Mouse (Mus musculus) gastrocnemius, postnatal 4 days (tissue): ENCODE measurements around the gene Scn1b. TPM values are rescaled to one million over a fixed set of nuclear protein-coding genes. Genes with fewer than 3 reads are reported as not detected.

ENCODE experiments used
- DNase-seq, 2 experiments: peaks; one replicate each; pipeline ENCODE4 v3.0.0; 2021 to 2022; ENCODE audit warnings: low spot score in 2 of 2, mixed read lengths in 2 of 2
- total RNA-seq, 2 experiments: library from RNA; stranded (reverse); gene quantifications; 2 replicates each; pipeline ENCODE4 v1.2.3; 2021

Scn1b gene
- total RNA-seq, 2 experiments from 2014 or later: 90.6 to 98.1 TPM

DNA sequence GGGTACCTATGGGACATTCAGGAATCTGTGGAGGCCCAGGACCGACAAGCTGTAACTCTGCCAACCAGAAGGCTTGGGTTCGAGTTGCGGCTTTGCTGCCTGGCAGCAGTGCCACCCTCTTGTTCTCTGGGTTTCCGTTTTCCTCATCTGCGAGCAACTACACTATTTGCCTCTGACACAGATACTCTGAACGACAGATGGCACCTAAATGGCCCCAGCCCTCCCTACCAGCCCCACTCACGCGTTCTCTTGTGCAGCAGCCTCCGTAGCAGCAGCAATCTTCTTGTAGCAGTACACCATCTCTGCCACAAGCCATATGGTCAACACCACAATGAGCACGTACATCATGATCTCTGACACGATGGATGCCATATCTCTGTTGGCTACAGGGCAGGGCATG is 9.3 kb downstream of the Scn1b start:
- no peak for DNase-seq

DNA sequence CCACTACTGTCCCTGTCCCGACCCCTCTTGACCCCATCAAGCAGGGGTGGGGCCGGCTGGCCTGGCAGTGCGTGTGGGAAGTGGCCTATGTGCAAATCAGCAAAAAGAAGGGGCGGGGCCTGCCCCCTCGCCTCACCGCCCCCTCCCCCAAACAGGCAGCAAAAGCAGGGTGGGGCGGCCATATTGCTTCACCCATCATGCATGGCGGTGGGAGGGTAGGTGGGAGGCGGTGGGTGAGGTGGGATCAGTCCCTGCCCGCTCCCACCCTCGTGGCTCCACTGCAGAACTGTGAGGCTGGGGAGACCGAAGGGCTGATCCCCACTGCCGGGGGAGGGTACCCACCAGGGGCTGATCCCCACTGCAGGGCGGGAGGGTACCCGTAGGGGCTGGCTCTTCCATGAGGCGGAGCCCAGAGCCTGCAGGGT is 10.1 kb downstream of the Scn1b start:
- DNase-seq: no peak

DNA sequence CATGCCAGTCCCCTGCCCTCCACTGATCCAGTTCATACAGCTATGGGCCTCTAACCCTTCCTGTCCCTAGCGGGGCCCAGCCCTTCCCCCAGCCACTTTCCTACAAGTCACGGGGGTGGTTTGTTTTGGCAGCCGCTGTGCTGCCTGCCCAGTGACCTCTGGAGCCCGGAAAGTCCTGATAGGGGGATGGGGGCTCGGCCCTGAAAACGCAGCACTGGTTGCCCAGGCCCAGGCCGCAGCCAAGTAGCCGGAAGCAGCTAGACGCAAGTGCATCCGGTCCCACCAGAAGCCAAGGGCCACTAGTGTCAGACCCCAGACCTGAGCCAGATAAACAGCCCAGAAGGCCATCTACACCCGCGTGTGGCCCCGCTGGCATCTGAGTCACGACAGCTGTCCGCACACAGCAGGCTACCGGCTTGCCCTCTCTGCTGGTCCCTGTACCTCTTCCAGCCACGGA is 11.2 kb downstream of the Scn1b start:
- peak in 1 of 2 experiments; percentile 41 for DNase-seq

DNA sequence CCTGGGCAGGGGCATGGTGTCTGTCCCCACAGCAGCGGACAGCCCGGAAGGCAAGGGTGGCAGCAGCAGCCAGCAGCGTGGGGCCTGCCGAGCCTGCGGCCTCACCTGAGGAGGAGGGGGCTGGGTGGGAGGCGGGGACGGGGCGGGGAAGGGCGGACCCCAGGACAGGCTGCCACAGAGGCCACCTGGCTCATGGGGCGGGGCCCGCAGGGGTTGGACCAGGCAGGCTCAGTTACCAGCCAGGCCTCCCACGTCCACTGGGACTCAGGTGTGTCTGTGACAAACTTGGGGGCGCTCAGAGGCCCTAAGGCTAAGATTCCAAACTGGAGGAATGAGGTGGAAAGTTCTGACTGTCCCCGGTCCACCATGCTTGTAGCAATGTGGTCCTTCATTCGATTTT is 11.6 kb downstream of the Scn1b start, which contains the start of gene Hpn:
TSS of gene Hpn (minus strand) at position 109 of the 400 bp plus-strand sequence.
- DNase-seq: no peak

DNA sequence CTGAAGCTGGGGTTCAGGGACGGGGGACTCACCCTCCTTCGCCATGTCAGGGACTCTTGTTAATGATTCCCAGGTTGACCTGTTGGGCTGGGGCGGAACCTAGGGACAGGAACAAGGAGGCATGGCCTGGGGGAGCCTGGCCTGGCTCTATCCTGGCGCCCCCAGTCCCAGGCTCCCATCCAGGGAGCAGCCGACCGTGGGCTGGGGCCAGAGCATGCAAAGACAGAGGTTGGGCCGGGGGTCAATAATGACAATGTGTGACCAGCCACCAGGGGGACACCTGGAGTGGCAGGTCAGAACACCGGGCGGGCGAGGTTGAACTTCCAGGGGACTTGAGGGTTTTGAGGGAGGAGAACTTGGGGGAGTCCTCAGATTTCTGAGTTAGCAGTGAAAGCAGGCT is 12.2 kb downstream of the Scn1b start:
- DNase-seq: no peak

DNA sequence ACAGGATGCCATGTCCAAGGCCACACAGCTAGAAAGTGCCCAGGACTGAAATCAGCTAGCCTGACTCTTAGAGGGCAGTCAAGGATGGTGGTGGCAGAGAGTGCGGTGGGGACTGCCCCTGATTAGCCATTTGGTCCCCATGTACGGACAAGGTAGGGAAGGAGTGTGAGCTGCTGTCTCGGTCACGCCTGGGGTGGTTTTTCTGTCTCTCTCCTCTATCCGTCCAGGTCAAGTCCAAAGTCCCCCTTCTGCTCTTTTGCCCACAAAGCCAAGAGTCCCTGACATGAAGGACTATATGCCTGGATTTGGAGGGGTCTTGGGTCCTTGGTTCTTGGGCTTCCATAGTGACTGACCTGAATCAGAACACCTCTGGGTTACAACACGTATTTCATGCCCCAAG is 13.0 kb downstream of the Scn1b start:
- no peak for DNase-seq

DNA sequence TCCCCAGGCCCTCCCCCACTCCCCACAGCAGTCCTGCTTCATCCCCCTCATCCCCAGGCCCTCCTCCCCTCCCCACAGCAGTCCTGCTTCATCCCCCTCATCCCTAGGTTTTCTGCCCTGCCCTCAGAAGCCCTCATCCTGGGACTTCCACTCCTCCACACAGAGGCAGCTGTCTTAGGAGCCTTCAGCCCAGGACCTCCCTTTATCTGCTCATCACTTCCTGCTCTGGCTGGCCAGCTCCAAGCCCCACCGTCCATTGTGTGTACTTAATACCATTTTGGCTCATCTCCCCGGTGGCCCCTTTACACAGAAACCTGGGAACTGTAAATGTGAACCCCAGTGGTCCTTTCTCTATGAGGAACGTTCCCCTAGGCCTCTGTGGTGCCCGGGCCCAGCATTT is 14.8 kb downstream of the Scn1b start:
- DNase-seq: no peak

DNA sequence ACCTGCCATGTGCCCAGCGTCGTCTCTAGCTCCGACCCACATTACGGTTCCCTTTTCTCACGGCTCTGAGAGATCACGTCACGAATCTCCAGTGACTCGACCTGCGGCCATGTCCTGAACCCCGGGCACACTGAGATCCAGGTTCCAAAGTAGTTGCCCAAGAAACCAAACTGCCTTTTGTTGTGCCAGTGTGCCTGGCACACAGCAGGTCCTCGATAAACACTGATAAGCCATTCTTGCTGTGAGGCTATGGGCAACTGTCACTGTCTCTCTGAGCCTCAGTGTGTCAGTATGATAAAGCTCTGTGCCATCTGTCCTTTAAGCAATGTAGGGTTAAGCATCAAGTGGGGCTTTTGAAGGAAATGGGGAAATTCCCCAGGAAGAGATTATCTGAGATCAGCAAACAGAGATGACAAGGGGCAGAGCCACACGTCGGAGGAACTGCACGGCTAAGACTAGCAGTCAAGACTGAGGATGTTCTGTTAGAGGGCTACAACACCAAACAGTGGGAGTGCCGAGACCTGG is 15.9 kb downstream of the Scn1b start:
- no peak for DNase-seq

DNA sequence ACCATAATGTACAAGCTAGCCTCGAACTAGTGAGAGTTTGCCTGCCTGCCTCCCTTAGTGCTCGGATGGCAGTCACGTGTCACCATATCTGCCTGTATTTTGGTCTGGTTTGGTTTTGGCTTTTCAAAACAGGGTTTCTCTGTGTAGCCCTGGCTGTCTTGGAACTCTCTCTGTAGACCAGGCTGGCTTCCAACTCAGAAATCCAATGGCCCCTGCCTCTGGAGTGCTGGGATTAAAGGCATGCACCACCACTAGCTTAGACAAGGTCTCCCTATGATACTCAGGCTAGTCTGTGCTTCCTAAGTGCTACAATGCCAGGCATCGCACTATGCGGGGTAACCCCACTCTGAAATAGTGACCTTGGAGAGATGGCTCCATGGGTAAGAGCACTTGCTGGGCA is 17.0 kb downstream of the Scn1b start:
- DNase-seq: no peak

DNA sequence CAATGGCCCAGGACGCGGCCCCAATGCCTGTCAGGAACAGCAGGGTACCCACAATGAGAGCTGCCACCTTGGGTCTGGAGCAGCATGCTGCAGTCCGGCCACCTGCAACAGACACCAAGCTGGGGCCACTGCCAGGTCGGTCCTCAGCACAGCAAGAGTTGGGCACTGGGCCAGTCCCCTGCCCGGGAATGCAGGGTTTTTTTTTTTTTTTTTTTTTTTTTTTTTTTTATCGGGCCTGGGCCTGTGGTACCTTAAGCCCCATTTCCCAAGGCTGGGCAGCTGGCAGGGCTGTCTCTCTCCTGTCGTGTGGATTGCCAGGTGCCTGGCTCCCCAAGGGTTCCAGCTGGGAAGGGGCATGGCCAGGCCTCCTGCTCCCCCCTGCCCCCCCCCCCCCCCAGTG is 17.7 kb downstream of the Scn1b start:
- DNase-seq: peak in 1 of 2 experiments; percentile 33

DNA sequence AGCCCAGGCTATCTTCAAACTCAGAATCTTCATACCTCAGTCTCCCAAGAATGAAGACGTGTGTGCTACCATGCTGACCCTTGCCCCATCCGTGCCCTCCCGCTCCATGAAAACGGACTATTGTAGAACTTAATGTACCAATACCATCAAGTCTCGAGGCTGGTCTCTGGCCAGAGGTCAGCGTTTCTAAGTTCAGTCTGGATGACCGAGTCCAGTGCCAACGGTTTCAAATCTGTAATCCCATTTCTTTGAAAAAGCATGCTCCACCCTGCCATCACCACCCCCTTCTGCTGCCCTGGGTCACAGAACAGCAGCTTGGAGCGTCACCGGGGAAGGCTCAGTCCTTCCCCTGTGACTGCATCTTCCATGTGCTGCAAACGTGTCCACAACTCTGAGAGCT is 19.0 kb downstream of the Scn1b start:
- no peak for DNase-seq

DNA sequence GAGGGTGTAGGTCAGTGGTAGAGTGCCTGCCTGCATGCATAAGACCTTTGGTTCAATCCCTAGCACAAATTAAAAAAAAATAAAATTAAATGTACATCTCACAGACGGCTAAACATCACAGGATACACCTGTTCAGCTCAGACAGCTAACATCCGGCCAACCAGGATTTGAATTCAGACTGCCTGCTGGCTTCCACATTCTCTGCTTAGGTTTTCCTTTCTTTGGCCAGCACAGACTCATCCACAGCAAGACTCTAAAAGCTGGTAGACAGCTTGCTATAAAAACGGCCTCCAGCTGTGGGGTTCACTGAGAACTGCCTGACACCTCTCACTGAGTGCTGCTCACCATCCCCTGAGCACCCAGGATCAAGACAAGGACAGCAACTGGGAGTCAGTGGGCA is 20.6 kb downstream of the Scn1b start:
- no peak for DNase-seq

DNA sequence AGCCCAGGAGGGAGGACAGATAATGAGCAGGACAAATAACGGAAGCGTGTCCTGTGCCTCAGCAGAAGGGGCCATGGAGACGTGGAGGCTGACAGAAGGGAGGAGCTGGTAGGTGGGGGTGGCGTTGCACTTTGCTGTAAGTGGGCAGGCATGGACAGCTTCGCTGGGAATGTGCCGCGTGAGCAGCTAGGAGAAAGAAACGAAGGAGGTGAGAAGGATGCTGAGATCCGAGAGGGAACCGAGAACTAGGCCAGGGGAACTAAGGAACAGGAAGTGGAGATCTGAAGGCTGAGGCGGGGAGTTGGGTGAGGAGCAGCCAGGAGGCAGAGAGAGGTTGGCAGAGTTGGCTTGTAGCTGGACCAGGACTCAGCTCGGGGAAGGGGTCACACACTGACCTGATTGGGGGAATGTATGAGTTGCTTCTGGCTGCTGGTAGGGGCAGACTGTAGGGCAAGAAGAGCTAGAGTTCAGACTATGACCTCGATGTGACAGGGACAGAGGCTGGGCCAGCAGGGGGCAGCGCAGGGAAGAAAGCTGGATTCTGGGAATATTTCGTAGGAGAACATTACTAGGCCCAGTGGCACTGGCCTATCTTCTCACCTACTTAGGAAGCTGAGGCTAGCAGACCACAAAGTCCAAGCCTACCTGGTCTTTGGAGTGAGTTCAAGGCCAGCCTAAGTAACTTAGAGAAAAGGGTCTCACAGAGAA is 21.6 kb downstream of the Scn1b start:
- DNase-seq: peak; percentile 50 to 68

DNA sequence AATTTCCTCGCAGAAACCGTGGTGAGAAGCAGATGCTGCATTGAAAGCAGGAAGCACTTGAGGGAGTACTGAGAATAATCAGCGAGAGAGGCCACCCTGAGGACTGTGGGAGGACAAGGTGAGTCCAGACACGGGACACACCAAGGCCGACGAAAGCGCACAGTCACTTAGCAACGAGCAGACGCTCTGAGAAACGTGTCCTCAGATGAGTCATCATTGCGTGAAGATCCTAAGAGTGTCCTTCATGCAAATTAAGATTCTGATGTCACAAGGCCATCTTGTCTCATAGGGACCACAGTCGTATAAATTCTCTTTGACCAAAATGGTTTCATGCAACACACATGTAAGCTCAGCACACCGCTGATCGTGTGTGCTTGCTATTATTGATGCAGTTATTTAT is 26.0 kb downstream of the Scn1b start:
- no peak for DNase-seq

DNA sequence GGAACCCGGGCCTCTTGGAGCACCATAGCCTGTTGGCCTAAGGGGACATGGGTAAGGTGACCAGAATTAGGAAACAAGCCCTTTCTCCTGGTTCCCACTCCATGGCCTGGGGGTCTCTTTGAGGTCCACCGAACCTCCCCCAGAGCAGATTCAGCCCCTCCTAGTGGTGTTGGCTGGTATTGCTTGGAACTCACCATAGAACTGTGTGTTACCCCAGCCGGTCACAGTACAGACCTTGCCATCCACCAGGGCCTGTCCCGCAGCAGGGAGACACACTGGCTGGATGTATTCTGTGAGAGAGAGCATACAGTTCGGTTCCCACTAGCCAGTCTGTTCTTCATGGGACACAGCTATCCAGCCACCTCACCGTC is 27.2 kb downstream of the Scn1b start:
- DNase-seq: no peak

DNA sequence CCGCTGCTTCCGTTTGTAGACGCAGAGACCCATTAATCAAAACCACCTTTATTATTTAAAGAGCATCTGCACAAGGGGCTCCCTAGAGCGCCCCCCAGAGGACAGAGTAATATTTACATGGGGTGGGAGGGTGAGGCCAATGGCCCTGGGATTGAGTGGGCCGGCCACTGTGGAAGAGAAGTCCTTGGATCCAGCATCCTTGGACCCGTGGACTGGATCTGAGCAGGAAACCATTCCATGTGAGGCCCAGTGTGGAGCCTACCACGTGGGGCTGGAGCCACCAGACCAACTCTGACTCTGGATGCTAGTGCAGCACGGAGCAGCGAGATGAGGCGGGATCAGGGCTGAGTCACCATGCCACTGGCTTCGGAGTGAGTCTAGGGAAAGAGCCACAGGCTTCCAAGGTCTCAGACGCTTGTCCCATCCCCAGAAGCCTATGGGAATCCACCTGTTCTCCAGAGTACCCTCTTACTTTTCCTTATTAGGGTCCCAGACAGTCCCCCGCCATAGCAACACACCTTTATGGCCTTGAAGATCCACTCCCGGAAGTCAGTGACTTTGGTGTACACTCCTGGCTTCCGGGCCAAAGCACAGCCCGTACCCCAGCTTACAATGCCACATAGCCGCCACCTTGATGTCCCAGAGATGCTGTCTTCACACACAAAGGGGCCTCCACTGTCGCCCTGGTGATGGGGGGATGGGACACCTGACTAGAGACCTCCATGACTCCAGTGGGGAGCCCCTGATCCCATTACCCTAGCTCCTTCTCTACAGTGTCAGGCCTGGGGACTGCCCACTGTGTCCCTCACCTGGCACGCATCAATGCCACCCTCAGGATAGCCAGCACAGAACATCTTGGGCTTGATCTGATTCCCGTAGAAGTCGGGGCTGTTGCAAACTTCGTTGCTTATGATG is 27.8 kb downstream of the Scn1b start:
- DNase-seq: no peak

DNA sequence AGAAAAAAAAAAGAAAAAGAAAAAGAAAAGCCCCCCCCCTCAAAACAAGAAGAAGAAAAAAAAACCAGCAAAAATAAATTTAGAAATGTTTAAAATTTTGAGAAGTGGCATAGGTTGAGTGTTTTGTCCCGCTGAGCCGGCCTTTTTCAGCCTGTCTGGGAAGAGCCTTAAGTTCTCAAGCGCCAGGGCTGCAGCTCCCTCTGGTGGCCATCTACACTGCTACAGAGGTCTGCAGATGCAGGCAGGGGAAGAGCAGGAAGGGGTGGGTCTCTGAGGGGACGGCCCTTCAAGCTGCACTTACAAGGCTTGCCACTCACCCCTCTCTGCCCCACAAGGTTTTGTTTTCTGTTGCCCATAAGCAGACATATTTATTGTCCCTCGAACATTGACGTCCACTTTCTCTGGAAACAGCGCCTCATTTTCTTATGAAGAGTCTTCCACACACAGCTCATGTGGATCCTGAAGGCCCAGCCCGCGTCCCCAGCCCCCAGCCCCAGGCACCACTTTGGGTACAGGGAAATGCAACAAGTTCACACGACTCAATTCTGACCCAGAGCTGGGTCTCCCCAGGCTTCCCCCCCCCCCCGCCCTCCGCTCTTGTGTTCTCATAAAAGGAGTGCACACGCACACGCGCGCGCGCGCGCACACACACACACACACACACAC is 29.1 kb downstream of the Scn1b start:
- peak; percentile 82 to 92 for DNase-seq

DNA sequence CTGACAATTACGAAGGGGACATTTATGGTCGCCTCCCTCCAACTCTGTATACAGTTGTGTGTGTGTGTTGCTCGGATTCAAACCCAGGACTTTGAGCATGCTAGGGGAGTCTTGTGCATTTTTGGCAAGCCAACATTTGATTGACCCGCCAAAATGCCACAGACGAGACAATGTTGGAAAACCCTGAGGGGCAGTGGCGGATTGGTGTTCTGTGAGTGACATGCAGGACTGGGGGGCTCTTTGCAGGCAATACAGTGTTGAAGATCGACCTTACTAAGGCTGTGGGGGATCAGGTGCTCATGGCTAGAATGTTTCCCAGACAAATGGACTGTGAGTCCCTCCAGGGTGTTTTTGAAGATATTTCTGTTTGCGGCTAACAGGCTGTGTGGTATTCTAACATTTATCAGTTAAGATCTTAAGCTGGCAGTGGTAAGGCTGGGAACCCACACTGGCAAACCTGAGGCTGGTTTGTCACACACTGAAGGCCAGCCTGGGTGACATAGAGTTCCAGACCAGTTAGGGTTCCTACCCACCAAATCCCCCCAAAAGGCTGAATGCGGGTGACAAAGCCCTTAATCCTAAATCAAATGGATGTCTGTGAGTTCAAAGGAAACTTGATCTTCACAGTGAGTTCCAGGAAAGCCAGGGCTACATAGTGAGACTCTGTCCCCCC is 29.8 kb downstream of the Scn1b start:
- no peak for DNase-seq

DNA sequence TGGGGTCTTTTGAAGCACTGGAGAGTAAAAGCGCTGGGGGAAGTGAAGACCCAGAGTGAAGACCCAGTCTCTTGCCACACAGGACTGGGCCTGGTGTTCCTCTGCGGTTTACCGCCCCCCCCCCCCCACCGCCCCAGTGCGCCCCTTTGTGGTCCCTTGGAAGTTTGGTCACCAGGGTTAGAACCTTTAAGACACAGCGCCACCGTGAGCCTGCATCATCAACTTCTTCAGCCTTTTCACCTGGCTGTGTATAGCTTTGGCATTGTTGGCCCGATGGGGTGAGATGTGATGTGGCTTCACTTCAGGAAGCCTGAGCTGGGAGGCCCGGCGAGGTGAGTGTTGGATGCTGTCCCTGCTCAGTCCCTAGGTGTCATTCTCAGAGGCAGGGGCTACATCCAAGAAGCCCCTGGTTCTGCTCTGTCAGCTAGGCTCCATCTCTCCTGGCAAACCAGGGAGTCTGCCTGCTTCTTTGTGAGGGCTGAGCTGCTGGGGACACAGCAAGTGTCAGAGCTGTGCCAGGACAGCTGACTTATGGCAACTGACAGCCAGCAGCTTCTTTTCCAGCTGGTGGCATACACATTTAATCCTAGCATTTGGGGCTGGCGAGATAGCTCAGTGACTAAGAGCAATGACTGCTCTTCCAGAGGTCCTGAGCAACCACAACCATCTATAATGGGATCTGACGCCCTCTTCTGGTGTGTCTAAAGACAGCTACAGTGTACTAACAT is 31.9 kb downstream of the Scn1b start:
- DNase-seq: no peak

DNA sequence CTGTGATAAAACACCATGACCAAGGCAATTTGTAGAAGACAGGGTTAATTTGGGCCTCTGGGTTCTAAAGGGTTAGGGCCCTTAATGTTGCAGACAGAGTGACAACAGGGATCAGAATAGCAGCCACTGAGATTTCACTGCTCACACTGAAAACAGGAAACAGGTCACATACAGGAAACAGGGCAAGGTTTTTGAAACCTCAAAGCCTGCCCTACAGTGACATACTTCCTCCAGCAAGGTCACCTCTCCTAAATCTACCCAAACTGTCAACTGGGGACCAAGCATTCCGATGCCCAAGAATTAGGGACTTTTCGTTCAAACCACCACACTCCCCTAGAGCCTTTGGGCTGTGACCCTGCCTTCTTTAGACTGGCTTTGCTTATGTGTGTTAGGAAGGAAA is 37.1 kb downstream of the Scn1b start:
- DNase-seq: no peak
